Mouse (Mus musculus) thymus, postnatal 4 days (tissue): ENCODE results near the gene Tnfrsf13b.

Experiments
- DNase-seq: peaks from one replicate; pipeline ENCODE4 v3.0.0; 2021

The Tnfrsf13b gene

GRCm38 (mm10) chr11:61126606-61127355 lies at the start of gene Tnfrsf13b:
Tnfrsf13b (plus strand) TSS chr11:61126755.
- DNase-seq, result no peak

GRCm38 (mm10) chr11:61081624-61082023 lies 44.9 kb upstream of the Tnfrsf13b start:
- no peak for DNase-seq

GRCm38 (mm10) chr11:61090195-61090594 lies 36.4 kb upstream of the Tnfrsf13b start:
- no peak for DNase-seq

GRCm38 (mm10) chr11:61091192-61091591 lies 35.4 kb upstream of the Tnfrsf13b start:
- no peak for DNase-seq

- DNase-seq, result peak; percentile 83
Measured at GRCm38 (mm10) chr11:61091642-61092262, 34.8 kb upstream of the Tnfrsf13b start.

- DNase-seq, result no peak
Measured at GRCm38 (mm10) chr11:61098046-61098445, 28.5 kb upstream of the Tnfrsf13b start.

GRCm38 (mm10) chr11:61102397-61103339 lies 23.9 kb upstream of the Tnfrsf13b start:
- no peak for DNase-seq

- DNase-seq, result peak; percentile 86
Measured at GRCm38 (mm10) chr11:61104241-61104901, 22.2 kb upstream of the Tnfrsf13b start.

GRCm38 (mm10) chr11:61108911-61109361 lies 17.6 kb upstream of the Tnfrsf13b start:
- DNase-seq, result no peak

- no peak for DNase-seq
Measured at GRCm38 (mm10) chr11:61109707-61110106, 16.8 kb upstream of the Tnfrsf13b start.

- no peak for DNase-seq
Measured at GRCm38 (mm10) chr11:61110113-61110512, 16.4 kb upstream of the Tnfrsf13b start.

GRCm38 (mm10) chr11:61110928-61111327 lies 15.6 kb upstream of the Tnfrsf13b start:
- DNase-seq, result no peak

GRCm38 (mm10) chr11:61111472-61111871 lies 15.1 kb upstream of the Tnfrsf13b start:
- DNase-seq, result no peak

- DNase-seq, result no peak
Measured at GRCm38 (mm10) chr11:61112323-61112995, 14.1 kb upstream of the Tnfrsf13b start.

GRCm38 (mm10) chr11:61116226-61116625 lies 10.3 kb upstream of the Tnfrsf13b start:
- no peak for DNase-seq

- DNase-seq, result no peak
Measured at GRCm38 (mm10) chr11:61119996-61120583, 6.5 kb upstream of the Tnfrsf13b start.

- no peak for DNase-seq
Measured at GRCm38 (mm10) chr11:61122283-61122768, 4.2 kb upstream of the Tnfrsf13b start.

- no peak for DNase-seq
Measured at GRCm38 (mm10) chr11:61122769-61123288, 3.7 kb upstream of the Tnfrsf13b start.

GRCm38 (mm10) chr11:61123886-61124285 lies 2.7 kb upstream of the Tnfrsf13b start:
- DNase-seq, result no peak

GRCm38 (mm10) chr11:61125970-61126369 lies 585 bp upstream of the Tnfrsf13b start:
- DNase-seq, result no peak

GRCm38 (mm10) chr11:61127421-61128055 lies 983 bp downstream of the Tnfrsf13b start:
- no peak for DNase-seq
